Mouse (Mus musculus): ENCODE measurements at regions not wholly inside any gene's neighbourhood (a gene's known extent, or its start where the extent isn't known, plus 50 kb on each side); places are given as distances from the start of the nearest gene placed in this dataset.

DNA sequence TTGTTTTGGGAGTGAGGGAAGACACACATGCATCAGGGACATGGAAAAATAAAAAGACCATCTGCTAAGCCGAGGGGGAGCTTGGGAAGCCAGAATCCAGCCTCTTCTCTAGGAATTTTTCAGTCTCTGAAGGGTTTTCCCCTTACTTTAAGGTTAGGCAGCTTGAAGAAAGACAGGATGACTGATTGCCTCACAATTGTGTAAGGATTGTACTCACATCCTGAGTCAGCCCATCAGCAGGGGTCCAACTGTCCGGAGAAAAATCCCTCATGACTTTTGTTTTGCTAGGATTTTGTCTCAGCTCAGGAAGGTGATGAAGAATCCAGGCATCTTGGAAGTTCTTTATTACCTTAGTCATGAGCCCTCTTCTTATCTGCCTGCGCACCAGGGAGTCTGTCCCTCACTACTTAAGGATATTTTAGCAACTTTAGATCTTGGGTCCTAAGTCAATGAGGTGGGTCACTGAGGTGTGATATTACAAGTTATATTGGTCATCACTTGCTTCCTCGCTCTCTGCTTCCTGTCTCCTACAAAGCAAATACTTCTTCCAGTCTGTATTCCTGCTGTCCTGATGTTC, 65.8 kb upstream of the Bmp2k start:
- DNase-seq (ENCODE audit: low read depth), result no peak

DNA sequence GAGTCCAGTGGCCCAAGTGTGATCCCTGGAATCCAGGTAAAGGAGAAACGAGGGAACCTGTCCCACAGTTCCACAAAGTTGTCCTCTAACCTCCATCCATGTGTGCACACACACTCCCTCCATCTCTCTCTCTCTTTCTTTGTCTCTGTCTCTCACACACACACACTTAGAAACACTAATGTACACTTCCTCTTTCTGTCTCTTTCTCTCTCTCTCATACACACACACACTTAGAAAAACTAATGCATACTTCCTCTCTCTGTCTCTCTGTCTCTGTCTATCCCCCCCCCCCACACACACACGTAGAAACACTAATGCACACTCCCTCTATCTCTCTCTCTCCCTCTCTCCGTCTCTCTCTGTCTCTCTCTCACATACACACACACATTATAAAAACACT, 61.2 kb upstream of the Bmp2k start:
- no peak for DNase-seq (ENCODE audit: low read depth)

- DNase-seq (ENCODE audit: low read depth), result no peak
These were observed 58.8 kb upstream of the Bmp2k start for GRCm38 (mm10) chr5:96938718-96939117.

DNA sequence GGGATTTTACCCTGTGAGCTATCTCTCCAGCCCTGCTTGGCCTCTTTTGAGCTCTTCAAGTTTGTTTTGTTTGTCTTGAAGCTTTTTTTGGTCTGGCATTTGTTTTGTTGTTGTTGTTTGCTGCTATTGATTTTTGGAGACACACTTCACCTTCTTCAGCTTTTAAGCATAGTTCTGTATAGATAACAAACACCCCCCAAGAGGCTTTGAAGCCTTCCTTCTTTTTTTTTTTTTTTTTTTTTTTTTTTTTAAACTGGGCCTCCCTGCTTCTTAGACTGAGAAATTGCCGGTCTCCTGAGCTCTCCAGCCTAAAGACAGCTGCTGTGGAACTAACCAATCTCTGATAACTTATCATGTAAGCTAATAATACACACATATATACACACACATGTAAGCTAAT, 58.2 kb upstream of the Bmp2k start:
- no peak for DNase-seq (ENCODE audit: low read depth)

DNA sequence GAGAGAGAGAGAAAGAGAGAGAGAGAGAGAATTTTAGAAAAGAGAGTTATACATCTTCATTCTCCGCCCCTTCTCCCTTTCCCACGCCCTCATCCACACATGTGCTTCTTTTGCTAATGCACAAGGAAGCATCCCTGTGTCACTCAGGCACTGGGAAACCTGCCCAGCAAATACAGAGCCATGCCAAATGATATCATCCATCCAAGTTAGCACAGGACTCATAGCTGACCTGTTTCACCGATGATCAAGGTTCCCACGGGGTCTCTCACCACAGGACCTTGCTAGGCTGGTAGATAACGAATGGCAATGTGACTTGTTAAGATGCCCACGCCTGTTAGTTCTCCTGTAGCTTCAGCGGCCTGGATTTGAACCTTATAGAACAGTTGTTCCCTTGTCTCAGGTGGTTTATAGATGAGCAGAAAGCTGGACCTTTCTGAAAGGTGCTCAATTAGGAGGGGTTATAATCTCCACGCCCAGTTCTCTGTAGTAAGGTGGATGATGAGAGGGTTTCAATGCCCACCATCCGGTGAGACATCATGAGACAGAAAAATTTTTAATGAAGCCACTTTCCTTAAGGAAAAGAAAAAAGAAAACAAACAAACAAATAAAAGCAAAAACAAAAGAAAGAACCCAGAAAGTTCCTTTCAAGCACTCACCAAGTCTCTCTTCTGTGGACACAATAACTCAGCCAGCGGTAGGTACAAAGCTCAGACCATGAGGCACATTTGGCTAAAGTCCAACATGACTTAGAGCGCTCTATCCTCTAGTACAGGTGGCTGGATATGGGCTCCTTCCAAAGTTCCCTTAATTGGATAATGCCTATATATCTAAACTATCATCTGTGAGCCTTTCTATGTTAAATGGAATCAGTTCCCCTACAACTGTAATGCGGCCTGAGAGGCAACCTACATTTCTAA, 57.1 kb upstream of the Bmp2k start:
- no peak for DNase-seq (ENCODE audit: low read depth)

GRCm38 (mm10) chr5:96941087-96941468, 56.4 kb upstream of the Bmp2k start:
- DNase-seq (ENCODE audit: low read depth), result no peak

DNA sequence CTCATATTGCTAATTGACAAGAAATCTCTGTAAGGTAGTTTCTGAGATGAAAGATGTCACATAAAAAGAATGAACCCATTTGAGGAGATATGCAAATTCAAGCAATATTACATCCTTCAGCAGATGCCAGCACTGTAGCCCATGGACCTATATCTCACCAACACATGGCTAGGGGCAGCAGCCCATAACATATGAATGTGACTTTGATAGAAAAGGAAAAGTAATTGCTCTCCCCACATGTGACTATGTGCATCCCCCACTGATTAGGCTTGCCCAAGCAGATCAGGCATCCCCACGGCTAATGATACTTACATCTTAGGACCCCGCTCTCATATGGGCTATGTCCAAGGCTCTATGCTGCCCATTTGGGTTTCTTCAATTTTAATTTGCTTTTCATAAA, 56.0 kb upstream of the Bmp2k start:
- no peak for DNase-seq (ENCODE audit: low read depth)
